Mouse (Mus musculus) myocyte (in vitro differentiated cells): ENCODE measurements around the gene Ubap1.

ENCODE experiments used
- MAX ChIP-seq: IDR thresholded peaks from one replicate; pipeline ENCODE4 v1.6.1; 2011; ENCODE audit warnings: low read depth, mild to moderate bottlenecking, control low read depth
- MYOD1 ChIP-seq, 3 experiments: IDR thresholded peaks; one replicate each; pipeline ENCODE4 v1.6.1; 2011; ENCODE audit warnings: control low read depth in 2 of 3, low read depth in 2 of 3, mild to moderate bottlenecking in 2 of 3, moderate library complexity in 1 of 3; ENCODE audit not compliant: insufficient read length in 2 of 3, control insufficient read depth in 1 of 3
- MYOG ChIP-seq, 3 experiments: IDR thresholded peaks; one replicate each; pipeline ENCODE4 v1.6.1; 2011; ENCODE audit warnings: control low read depth in 2 of 3, low read depth in 2 of 3, mild to moderate bottlenecking in 2 of 3; ENCODE audit not compliant: insufficient read length in 2 of 3, control insufficient read depth in 1 of 3, insufficient read depth in 1 of 3
- POLR2A ChIP-seq: IDR thresholded peaks from one replicate; pipeline ENCODE4 v1.6.1; 2011; ENCODE audit warnings: low read depth, mild to moderate bottlenecking, control low read depth, moderate library complexity; ENCODE audit not compliant: insufficient read length
- POLR2AphosphoS2 ChIP-seq: IDR thresholded peaks from one replicate; pipeline ENCODE4 v1.6.1; 2011; ENCODE audit warnings: low read depth, control low read depth; ENCODE audit not compliant: insufficient read length
- REST ChIP-seq: IDR thresholded peaks from one replicate; pipeline ENCODE4 v1.6.1; 2011; ENCODE audit warnings: mild to moderate bottlenecking, control low read depth, moderate library complexity; ENCODE audit not compliant: insufficient read depth, insufficient read length

DNA sequence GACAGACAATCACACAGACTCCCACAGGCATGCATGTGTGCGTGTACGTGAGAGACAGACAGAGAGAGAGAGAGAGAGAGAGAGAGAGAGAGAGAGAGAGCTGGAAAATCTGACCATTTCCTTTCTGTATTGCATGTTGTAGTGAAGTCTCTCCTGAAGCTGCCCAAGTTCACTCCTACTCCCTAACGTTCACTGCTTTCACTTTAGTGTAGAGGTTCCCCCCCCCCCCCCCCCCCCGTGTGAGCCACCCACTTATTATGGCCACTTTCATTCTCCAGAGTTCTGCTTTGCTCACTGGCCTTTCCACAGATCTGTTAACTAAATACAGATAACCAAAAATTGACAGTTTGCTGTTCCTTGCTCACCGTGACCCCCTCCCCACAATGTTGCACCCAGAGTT is 957 bp upstream of the Ubap1 start:
- no peak for TF ChIP-seq REST
- TF ChIP-seq POLR2AphosphoS2 = no peak
- TF ChIP-seq POLR2A = no peak
- no peak for TF ChIP-seq MYOG (IDR thresholded peaks at IDR 0.05; ENCODE audit: control insufficient read depth in 1 of 3, insufficient read depth in 1 of 3, insufficient read length in 2 of 3, low read depth in 2 of 3)
- no peak for TF ChIP-seq MYOD1 (IDR thresholded peaks at IDR 0.05; ENCODE audit: control insufficient read depth in 1 of 3, insufficient read length in 2 of 3, low read depth in 2 of 3)
- TF ChIP-seq MAX = no peak
